Mouse (Mus musculus) left cerebral cortex, adult 2 months (tissue): ENCODE results near the gene Mfsd8. TPM values are rescaled to one million over a fixed set of nuclear protein-coding genes. Genes with fewer than 3 reads are reported as not detected.
A peak's percentile ranks its signal among the peaks of the same experiment; 100 is the strongest.

Source experiments
- DNase-seq, 2 experiments: peaks; one replicate each; pipeline ENCODE4 v3.0.0; 2021 to 2022; ENCODE audit warnings: low spot score in 2 of 2, mixed read lengths in 1 of 2; ENCODE audit errors: extremely low spot score in 1 of 2
- H3K27ac ChIP-seq: fragments of 200-600 bp; 2 replicates; pipeline ENCODE4 v1.8.1; 2022
- H3K4me3 ChIP-seq: fragments of 200-600 bp; 2 replicates; pipeline ENCODE4 v1.8.1; 2022
- CTCF ChIP-seq: fragments of 200-600 bp; IDR thresholded peaks from 2 replicates; pipeline ENCODE4 v1.8.1; 2022; ENCODE audit warnings: antibody characterized with exemption, mild to moderate bottlenecking, moderate library complexity
- intact Hi-C: fragments of 180-260 bp; cut with DNase I; formaldehyde crosslinking; loops from one replicate; pipeline ENCODE4 v1.15.1; 2025
- total RNA-seq, 2 experiments: library from RNA; stranded (reverse); gene quantifications; 2 replicates each; pipeline ENCODE4 v1.2.3; 2021

Mfsd8 gene
- total RNA-seq, 2 experiments from 2014 or later = 16.7 to 18.1 TPM

DNA sequence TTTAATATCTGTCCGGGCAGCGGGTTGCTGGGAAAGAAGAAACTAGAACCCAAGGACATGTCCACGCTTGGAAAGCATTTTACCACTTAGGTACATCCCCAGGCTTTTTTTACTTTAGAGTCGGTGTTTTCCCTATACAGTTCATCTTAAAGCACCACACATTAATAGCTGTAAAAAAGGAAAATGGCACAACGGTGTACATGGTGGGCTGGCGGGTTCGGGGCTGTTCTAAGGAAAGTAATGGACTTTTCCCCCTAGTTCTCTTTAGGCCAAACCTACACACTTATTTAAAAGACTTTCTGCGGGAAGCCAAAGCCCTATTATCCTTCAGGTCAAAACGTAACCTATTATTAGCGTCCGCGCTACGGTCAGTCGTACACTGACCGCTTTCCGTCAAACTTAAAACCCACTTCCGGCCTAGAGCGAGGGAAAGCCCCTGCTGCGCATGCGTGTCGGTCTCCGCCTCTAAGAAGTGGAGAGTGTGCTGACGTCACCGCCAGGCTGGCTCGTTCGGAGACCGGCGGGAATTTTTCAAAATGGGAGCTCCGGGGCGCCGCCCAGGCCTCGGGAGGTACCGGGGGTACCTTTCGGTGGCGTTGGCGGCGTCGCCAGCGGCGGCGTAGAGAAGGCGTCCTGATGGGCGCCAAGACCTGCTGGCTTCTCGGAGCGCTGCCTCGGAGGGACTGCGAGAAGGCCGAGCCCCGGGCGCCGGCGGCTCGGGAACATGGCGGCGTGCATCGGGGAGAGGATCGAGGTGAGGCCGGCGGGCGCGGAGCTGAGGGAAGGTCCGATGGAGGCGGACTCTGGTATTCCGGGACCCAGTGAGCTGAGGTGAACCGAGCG lies 46.9 kb downstream of the Mfsd8 start, which contains the start of gene Plk4:
Gene Plk4 (plus strand): TSS at position 490 of the 843 bp plus-strand sequence.
- intact Hi-C loops = loop anchor here (5.0 kb wide), 1 partner anchor 277 kb away; no protein-coding TSS in a partner anchor
- peak within 1 kb of the TSS; percentile 93 for H3K4me3 ChIP-seq
- H3K27ac ChIP-seq = peak within 1 kb of the TSS; percentile 72
- peak; percentile 95 to 96 for DNase-seq
- no peak; the same call in 1 of the 2 replicates for TF ChIP-seq CTCF

GRCm38 (mm10) chr3:40798500-40798899 lies 48.2 kb downstream of the Mfsd8 start:
- intact Hi-C loops = loop anchor here (5.0 kb wide), 1 partner anchor 276 kb away; no protein-coding TSS in a partner anchor
- DNase-seq = no peak
- Histone ChIP-seq H3K4me3 (no peak overlapping the region), H3K27ac (no peak overlapping the region)
- TF ChIP-seq CTCF = peak; percentile 44

- TF ChIP-seq CTCF = no peak
- H3K27ac ChIP-seq = no peak overlapping the region
- H3K4me3 ChIP-seq = no peak overlapping the region
- intact Hi-C loops = loop anchor here (5.0 kb wide), 1 partner anchor 276 kb away; no protein-coding TSS in a partner anchor
- DNase-seq = no peak
Observed at GRCm38 (mm10) chr3:40798054-40798453, 48.6 kb downstream of the Mfsd8 start.

- no peak for DNase-seq
- Histone ChIP-seq H3K4me3 (no peak overlapping the region), H3K27ac (no peak overlapping the region)
- intact Hi-C loops = loop anchor here (5.0 kb wide), 1 partner anchor 36 kb away; no protein-coding TSS in a partner anchor
- TF ChIP-seq CTCF = peak; percentile 3; the same call in 1 of the 2 replicates
Observed at GRCm38 (mm10) chr3:40793783-40794182, 52.9 kb downstream of the Mfsd8 start.

Other genes starting within 250 kb of the Mfsd8 start
- not detected for gene Slc25a31, start 138.0 kb downstream of the Mfsd8 start, total RNA-seq
- gene Hspa4l, start 102.4 kb downstream of the Mfsd8 start, total RNA-seq = 100 to 1,000 TPM; 167 to 172 TPM
- gene Plk4, start 46.9 kb downstream of the Mfsd8 start, total RNA-seq = 1 to 10 TPM; 3.5 to 4.2 TPM
- 10 to 100 TPM; 12.9 to 14.0 TPM for gene Abhd18, start 84 bp upstream of the Mfsd8 start, total RNA-seq
- gene 1700034I23Rik, start 55.7 kb upstream of the Mfsd8 start, total RNA-seq = not detected
- 10 to 100 TPM; 20.4 to 22.4 TPM for gene Larp1b, start 102.9 kb upstream of the Mfsd8 start, total RNA-seq
- 10 to 100 TPM; 58.1 to 58.5 TPM for gene Pgrmc2, start 236.2 kb upstream of the Mfsd8 start, total RNA-seq